In the genomic region with DNA sequence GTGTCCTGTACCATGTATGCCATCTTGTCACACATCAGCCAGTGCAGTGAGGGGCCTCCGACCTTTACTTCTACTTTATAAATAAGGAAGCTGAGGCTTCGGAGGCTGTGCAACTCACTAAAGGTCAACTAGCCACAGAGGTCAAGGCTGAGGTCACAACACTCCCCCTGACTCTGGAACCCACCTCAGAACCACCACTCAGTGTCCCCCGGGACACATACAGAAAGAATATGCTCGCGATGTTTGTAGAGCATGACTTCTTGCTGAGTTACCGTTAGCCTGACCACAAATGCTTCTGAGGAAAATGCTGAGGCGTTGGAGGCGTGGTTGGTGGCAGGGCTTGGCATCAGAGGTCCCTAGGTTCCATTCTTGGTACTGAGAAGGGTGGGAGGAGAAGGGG, we compare ENCODE assay signal across 19 mouse cellular contexts. TPM values are rescaled to one million over a fixed set of nuclear protein-coding genes. Genes with fewer than 3 reads are reported as not detected.
A peak's percentile ranks its signal among the peaks of the same experiment; 100 is the strongest.
DNase-seq lines count a peak whose midpoint lies in the region; ATAC-seq and TF ChIP-seq lines count a peak whose summit lies in the region.
"Had no signal": no experiment of that assay in that cellular context is flagged by ENCODE, and none has a peak within 500 bp of the region (broad histone marks: within the 10 kb centered on the region; RNA-seq: fewer than 3 reads in every experiment).

No protein-coding gene starts in this region.

- no peaks in the 10 kb centered on the region for H3K36me3 ChIP-seq in liver, postnatal 0 days (replicated peaks; ENCODE audit: insufficient read depth, low read length)
- no peaks in the 10 kb centered on the region for H3K36me3 ChIP-seq in liver, embryonic 11.5 days (ENCODE audit: control insufficient read depth, insufficient read depth, low read length)
- H3K36me3 ChIP-seq: forebrain, embryonic 12.5 days; G1E; heart, embryonic 12.5 days; hindbrain, embryonic 10.5 days; intestine, embryonic 15.5 days; lung, embryonic 15.5 days had no signal

- ATAC-seq in liver, postnatal 0 days: peak; percentile 26; the same call in 1 of the 2 replicates
- no peak for ATAC-seq in liver, embryonic 11.5 days (replicated peaks; ENCODE audit: low FRiP score)
- peak; percentile 66 to 80 for ATAC-seq in hematopoietic stem cell, adult 5-6 weeks (replicated peaks in 1 of 2; ENCODE audit: insufficient read depth in 1 of 2, low FRiP score in 2 of 2, low TSS enrichment in 1 of 2, low read depth in 1 of 2, poor library complexity in 2 of 2, severe bottlenecking in 2 of 2)
- ATAC-seq: intestine, embryonic 15.5 days had no signal

- no peaks in the 10 kb centered on the region for H3K9me3 ChIP-seq in liver, postnatal 0 days (ENCODE audit: low read length)
- H3K9me3 ChIP-seq in liver, embryonic 11.5 days (ENCODE audit: control insufficient read depth, low read length): no peaks in the 10 kb centered on the region
- H3K9me3 ChIP-seq: forebrain, embryonic 12.5 days; G1E; heart, embryonic 12.5 days; hindbrain, embryonic 10.5 days; intestine, embryonic 15.5 days; lung, embryonic 15.5 days had no signal

- no peak for TF ChIP-seq EP300 in liver, postnatal 0 days (IDR thresholded peaks at IDR 0.05; ENCODE audit: low read depth)

- DNase-seq in liver, postnatal 0 days: peak; percentile 33
- no peak for DNase-seq in liver, embryonic 11.5 days (ENCODE audit: low spot score)
- DNase-seq in CD4-positive helper T cell, adult 2 months (ENCODE audit: low read depth, low spot score): peak; percentile 53
- peak; percentile 19 to 50 for DNase-seq in natural killer cell, adult 2 months (ENCODE audit: low spot score in 2 of 2)
- no peak for DNase-seq in left cerebral cortex, adult 9 months (ENCODE audit: low spot score in 2 of 2)
- DNase-seq in gastrocnemius, postnatal 4 days (ENCODE audit: low spot score in 2 of 2): no peak
- DNase-seq: adrenal gland, adult 2 months; cerebellum, postnatal 10 days; gastrocnemius, postnatal 25 days; kidney, postnatal 4 days; retina, postnatal 1 day; right cerebral cortex, postnatal 4 days had no signal

- H3K27me3 ChIP-seq in liver, postnatal 0 days (ENCODE audit: insufficient read depth, low read length): no peaks in the 10 kb centered on the region
- H3K27me3 ChIP-seq in liver, embryonic 11.5 days (replicated peaks; ENCODE audit: control insufficient read depth, insufficient read depth, low read length): no peaks in the 10 kb centered on the region
- H3K27me3 ChIP-seq: forebrain, embryonic 12.5 days; heart, embryonic 12.5 days; intestine, embryonic 15.5 days; lung, embryonic 15.5 days had no signal

- H3K4me2 ChIP-seq in liver, postnatal 0 days (ENCODE audit: low read depth, low read length): no peak overlapping the region
- no peak overlapping the region for H3K4me2 ChIP-seq in liver, embryonic 11.5 days
- H3K4me2 ChIP-seq: forebrain, embryonic 12.5 days; heart, embryonic 12.5 days; intestine, embryonic 15.5 days; lung, embryonic 15.5 days had no signal

- peaks cover 15% of the 10 kb centered on the region; the same call in 1 of the 2 replicates for H3K4me1 ChIP-seq in liver, postnatal 0 days (ENCODE audit: insufficient read depth)
- H3K4me1 ChIP-seq in liver, embryonic 11.5 days (replicated peaks; ENCODE audit: control insufficient read depth, insufficient read depth, low read length): peaks cover 10% of the 10 kb centered on the region; the same call in 1 of the 2 replicates
- H3K4me1 ChIP-seq: forebrain, embryonic 12.5 days had no signal

- no peak overlapping the region for H3K9ac ChIP-seq in liver, postnatal 0 days (replicated peaks)
- no peak overlapping the region for H3K9ac ChIP-seq in liver, embryonic 11.5 days (ENCODE audit: low read depth, low read length)
- H3K9ac ChIP-seq: forebrain, embryonic 12.5 days; heart, embryonic 12.5 days; intestine, embryonic 15.5 days; lung, embryonic 15.5 days had no signal

- no peak overlapping the region for H3K27ac ChIP-seq in liver, postnatal 0 days (ENCODE audit: low read depth)
- no peak overlapping the region for H3K27ac ChIP-seq in liver, embryonic 11.5 days (ENCODE audit: low read depth, low read length)
- H3K27ac ChIP-seq: forebrain, embryonic 12.5 days; hindbrain, embryonic 10.5 days; intestine, embryonic 15.5 days; lung, embryonic 15.5 days had no signal

- no peak for TF ChIP-seq CTCF in liver, postnatal 0 days (IDR thresholded peaks at IDR 0.05; ENCODE audit: low read depth)

- H3K4me3 ChIP-seq in liver, postnatal 0 days (ENCODE audit: low read depth, low read length): no peak overlapping the region
- H3K4me3 ChIP-seq in liver, embryonic 11.5 days (ENCODE audit: low read depth, low read length): no peak overlapping the region
- H3K4me3 ChIP-seq: forebrain, embryonic 12.5 days; heart, embryonic 12.5 days; hindbrain, embryonic 10.5 days; intestine, embryonic 15.5 days; lung, embryonic 15.5 days had no signal

- WGBS in liver, postnatal 0 days (ENCODE audit: insufficient replicate concordance): 30% methylated on average over 8 of the region's 8 CpGs
- WGBS in liver, embryonic 11.5 days: 42% methylated on average over 8 of the region's 8 CpGs

RNA-seq across cellular contexts. Expression of a gene that starts 49.3 kb away (rescaled TPM):
- 2.7 and 3.4 TPM in 2 replicates for polyA plus RNA-seq in liver, postnatal 0 days (2015; fragmentation: Nextera tagmentation; extraction: Ambion mirVana)
- polyA plus RNA-seq in liver, embryonic 11.5 days (2014; fragmentation: Nextera tagmentation; extraction: Ambion mirVana): 6.7 TPM in 2 replicates
- total RNA-seq in hematopoietic stem cell, adult 5-6 weeks (2017): 67.9 and 102 TPM in 2 replicates
- 1 to 10 TPM; 1.2 to 1.4 TPM for total RNA-seq in gastrocnemius, postnatal 4 days (2021)

Comparison
In these comparisons a context has a peak if more than half of its experiments do, and no peak if none do; other contexts are left out.
1. DNase-seq: peak in liver, postnatal 0 days (single experiment), CD4-positive helper T cell, adult 2 months (single experiment) and natural killer cell, adult 2 months (2 of 2); none in liver, embryonic 11.5 days (single experiment), left cerebral cortex, adult 9 months (0 of 2) and gastrocnemius, postnatal 4 days (0 of 2).
2. RNA of a gene that starts 49.3 kb away (total RNA-seq): 67.9 to 102 TPM in hematopoietic stem cell, adult 5-6 weeks; 1.2 to 1.4 TPM in gastrocnemius, postnatal 4 days; every median in the first group is over 10 times any median in the second.